Mouse (Mus musculus): ENCODE measurements at regions not wholly inside any gene's neighbourhood (a gene's known extent, or its start where the extent isn't known, plus 50 kb on each side); places are given as distances from the start of the nearest gene placed in this dataset.
"Not testable (repeated sequence)": the region's sequence is repeated elsewhere in the genome, so short reads cannot be mapped to it uniquely, and the experiment has no call there.

- no peak for DNase-seq (ENCODE audit: extremely low spot score, low read depth, low spot score)
Measured at GRCm38 (mm10) chr6:117662635-117663034, 178.3 kb upstream of the Zfp637 start.

DNA sequence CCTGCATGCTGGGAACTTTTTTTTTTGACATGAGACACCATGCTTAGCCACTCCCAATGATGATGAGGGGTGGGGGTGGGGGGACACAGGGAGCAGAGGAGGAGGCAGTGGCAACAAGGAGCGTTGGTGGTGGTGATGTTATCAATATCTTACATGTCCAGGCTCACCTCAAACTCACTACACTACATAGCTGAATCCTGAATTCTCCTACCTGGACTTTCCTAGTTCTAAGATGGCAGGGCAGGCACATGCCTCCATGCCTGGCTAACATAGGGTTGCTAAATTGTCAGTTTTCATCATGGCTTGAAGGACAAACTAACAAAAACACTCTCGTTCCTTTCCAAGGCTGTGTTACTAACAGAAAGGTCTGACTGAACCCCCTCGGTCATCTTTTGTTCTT, 170.6 kb upstream of the Zfp637 start:
- DNase-seq (ENCODE audit: extremely low spot score, low read depth, low spot score): no peak

GRCm38 (mm10) chr6:117670792-117671525, 170.0 kb upstream of the Zfp637 start:
- no peak for DNase-seq (ENCODE audit: extremely low spot score, low read depth, low spot score)

- DNase-seq (ENCODE audit: extremely low spot score, low read depth, low spot score): no peak
Measured at GRCm38 (mm10) chr6:117675059-117675800, 165.8 kb upstream of the Zfp637 start.

DNA sequence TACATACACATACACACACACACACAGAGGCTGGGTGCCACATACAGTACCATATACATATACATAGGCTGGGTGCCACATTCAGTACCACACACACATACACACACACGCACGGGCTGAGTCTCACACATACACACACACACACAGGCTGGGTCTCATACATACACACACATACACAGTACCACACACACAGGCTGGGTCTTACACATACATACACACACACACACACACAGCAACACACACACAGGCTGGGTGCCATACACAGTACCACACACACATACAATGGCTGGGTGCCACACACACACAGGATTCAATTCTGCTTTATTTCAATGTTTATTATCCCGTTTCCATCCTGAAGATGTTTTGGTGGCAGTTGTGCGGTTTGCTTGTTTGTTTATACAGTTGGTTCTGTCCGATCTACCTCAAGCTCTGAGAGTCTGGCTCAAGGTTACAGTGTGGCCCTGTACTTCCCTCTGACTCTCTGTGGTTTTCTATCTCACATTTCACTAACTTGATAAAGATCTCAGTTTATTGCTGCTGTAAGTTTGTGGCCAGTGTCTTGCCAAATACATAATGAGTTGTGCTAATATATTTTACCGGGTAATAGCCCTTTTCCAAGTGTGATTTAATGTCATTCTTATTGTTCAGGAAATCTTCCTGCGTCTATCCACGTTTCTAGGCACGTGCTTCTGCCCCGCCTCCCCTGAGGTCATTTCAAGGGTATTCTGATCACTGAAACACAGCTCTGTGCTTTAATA, 164.7 kb upstream of the Zfp637 start:
- DNase-seq (ENCODE audit: extremely low spot score, low read depth, low spot score): no peak

DNA sequence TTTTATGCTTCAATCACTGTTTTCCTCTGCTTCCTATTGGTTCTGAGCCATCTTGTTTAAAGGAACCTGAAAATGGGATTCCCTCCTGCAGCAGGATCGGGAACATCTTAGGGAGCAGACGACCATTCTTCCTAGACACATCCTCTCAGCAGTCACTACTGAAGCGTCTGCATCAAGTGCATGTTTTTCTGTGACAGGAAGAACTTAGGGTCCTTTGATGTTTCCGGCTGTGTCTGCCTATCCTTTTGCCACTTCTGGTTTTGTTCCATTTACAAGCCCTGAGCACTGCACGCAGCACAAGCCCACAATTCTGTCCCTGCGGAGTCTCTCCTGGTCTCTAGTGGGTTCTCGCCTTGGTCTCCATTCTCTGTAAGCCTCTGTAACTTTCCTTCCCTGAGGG, 163.9 kb upstream of the Zfp637 start:
- no peak for DNase-seq (ENCODE audit: extremely low spot score, low read depth, low spot score)

DNA sequence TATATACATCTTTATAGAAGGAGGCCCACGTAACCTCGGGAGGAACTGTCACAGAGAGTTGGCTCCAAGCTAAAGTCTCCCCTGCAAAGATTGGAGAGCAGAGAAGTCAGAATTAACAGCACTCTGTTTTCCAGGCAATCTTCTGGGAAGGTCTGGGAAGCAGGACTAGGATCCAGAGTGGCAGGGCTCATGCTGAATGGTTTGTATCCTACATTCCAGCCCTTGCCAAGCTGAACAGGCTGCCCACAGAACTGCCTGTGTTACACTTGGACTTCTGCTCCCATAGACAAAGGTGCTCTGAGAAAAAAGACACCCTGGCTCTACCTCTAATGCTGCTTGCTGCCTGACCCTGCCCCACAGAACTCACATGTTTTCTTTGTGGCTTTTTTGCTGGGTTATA, 163.2 kb upstream of the Zfp637 start:
- no peak for DNase-seq (ENCODE audit: extremely low spot score, low read depth, low spot score)

DNA sequence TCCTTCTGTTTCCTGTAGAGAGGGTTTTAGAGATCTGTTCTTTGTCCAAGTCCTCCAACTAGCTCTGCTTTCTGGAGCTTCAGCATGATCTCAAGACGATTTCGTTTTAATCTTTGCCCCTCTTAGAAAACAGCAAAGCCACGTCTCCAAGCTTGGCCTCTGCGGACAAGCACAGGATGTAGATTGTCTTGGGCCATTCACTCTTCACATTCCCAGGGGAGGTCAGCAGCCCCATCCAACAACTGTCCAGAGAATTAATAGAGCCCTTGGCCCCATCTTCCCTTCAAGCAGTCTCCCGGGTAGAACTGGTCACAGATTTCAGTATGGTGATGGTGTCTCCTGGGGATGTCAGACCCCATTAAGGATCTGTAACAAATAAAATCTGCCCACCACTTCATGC, 162.7 kb upstream of the Zfp637 start:
- DNase-seq (ENCODE audit: extremely low spot score, low read depth, low spot score): no peak

DNA sequence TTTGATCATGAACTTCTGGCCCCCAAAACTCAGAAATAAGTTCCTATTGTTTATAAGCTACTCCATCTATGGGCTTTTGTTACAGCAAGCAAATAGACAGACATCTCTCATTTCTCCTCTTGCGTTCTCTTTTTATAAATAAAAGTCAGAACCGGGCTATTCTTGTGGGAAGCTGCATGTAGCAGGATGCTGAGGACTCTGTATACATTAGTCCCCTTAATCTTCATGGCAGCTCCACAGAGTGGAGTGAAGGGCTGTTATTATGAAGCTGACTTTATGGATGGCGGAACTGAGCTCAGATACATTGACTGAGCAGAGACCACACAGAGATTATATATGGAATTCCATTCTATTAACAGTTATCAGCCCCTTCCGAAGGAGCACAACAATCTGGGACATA, 162.1 kb upstream of the Zfp637 start:
- no peak for DNase-seq (ENCODE audit: extremely low spot score, low read depth, low spot score)

- no peak for DNase-seq (ENCODE audit: extremely low spot score, low read depth, low spot score)
Measured at GRCm38 (mm10) chr6:117686212-117686611, 154.8 kb upstream of the Zfp637 start.

DNA sequence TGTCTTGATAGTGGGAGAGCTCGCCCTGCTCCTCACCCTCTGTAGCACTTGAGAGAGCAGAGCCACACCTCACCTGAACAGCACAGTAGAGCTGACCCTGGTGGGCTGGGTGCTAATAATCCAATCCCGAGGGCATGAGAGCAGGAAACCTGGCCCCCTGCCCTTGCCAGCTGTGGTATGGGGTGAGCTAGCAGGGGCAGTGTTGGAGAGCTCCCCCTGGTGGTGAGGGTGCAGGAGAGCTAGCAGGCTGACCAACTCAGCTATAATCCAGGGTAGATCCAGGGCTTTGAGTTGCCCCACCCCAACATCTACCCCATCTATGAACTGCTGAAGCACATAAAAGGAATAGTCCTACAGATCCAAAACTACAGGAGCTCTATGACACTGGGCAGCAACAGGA, 153.9 kb upstream of the Zfp637 start:
- DNase-seq (ENCODE audit: extremely low spot score, low read depth, low spot score): no peak

DNA sequence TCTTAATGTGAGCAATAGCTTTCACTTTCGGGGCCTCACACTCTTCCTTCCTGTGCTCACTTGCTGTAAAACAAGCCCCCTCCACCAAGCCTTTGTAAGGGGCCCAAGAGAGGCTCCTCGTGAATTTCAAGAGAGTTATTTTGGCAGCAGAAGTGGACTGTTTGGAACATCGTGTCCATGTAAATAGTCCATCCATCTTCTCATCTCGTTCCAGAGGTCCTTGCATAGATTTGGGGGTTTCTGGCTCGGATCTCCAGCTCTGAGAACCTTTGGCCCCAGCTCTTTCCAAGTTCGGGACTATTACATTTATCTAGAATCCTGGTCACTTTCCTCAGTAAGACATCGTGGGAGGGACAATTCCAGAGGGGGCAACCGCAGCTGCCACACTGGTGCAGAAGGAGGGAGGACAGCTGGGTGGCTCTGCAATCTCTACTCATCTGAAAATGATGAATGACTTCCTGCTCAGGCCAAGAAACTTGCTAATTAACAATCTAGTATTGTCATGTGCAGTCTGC, 152.3 kb upstream of the Zfp637 start:
- DNase-seq (ENCODE audit: extremely low spot score, low read depth, low spot score): no peak

DNA sequence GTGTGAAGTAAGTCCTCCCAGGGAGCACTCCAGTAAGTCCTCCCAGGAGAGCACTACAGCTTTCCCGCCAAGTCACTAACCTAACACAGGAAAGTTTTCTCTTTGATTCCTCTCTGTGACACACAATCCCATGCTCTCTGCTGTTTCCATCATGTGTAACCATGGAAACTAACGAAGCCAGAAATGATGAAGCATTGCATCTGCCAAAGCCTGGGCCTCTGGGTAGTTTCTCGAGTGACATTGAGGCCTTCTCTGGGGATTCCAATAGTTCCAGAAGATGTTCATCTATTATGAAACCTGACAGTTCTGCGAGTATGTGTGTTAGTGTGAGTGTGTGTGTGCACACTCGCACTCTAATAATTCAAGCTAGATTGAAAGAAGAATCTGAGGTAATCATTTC, 140.7 kb upstream of the Zfp637 start:
- DNase-seq (ENCODE audit: extremely low spot score, low read depth, low spot score): no peak

DNA sequence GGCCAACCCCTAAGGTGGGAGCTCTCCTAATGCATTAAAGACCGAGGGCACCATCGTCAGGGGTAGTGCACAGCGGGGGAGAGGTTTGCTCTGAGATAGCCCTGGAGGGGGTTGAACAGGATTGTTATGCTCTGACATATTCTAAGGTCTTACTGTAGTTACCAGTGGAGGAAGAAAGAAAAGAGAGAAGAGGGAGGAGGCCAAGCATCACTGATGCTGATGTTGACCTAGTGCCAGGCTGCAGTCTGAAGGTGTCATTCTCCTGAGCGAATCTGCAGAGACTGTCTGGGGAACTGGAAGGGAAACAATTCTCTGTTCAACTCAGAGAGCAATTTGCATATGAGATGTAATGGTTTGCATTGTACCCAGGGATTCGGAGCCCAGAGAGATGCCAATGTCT, 139.4 kb upstream of the Zfp637 start:
- DNase-seq (ENCODE audit: extremely low spot score, low read depth, low spot score): no peak

GRCm38 (mm10) chr6:117706006-117706405, 135.0 kb upstream of the Zfp637 start:
- DNase-seq (ENCODE audit: extremely low spot score, low read depth, low spot score): no peak

DNA sequence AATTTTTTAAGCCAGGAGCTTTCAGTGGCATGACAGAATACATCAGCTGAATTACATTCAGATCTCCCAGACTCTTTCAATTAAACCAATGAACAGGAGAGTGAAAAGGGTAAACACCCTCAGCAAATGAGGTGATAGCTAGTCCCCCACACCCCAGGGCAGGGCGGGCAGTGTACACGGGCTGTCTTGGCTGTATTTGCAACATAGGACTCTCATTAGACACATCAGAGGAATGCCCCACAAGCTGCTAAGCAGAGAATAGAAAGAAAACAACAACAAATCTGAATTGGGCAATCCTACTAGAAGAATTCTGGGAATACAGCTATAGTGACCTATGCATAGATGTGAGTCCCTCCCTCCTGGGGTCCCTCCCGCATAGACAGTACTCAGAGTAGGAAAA, 131.8 kb upstream of the Zfp637 start:
- no peak for DNase-seq (ENCODE audit: extremely low spot score, low read depth, low spot score)

- no peak for DNase-seq (ENCODE audit: extremely low spot score, low read depth, low spot score)
Measured at GRCm38 (mm10) chr6:117715056-117715777, 125.8 kb upstream of the Zfp637 start.

GRCm38 (mm10) chr6:117716422-117716821, 124.6 kb upstream of the Zfp637 start:
- not testable (repeated sequence) for DNase-seq (ENCODE audit: extremely low spot score, low read depth, low spot score)

GRCm38 (mm10) chr6:117752338-117752737, 88.6 kb upstream of the Zfp637 start:
- DNase-seq (ENCODE audit: extremely low spot score, low read depth, low spot score): not testable (repeated sequence)

GRCm38 (mm10) chr6:117755682-117756081, 85.3 kb upstream of the Zfp637 start:
- DNase-seq (ENCODE audit: extremely low spot score, low read depth, low spot score): not testable (repeated sequence)

GRCm38 (mm10) chr6:117756176-117756575, 84.8 kb upstream of the Zfp637 start:
- no peak for DNase-seq (ENCODE audit: extremely low spot score, low read depth, low spot score)
